Mouse (Mus musculus): ENCODE results near the gene Slc25a20. TPM values are rescaled to one million over a fixed set of nuclear protein-coding genes. Genes with fewer than 3 reads are reported as not detected.

Gene Slc25a20
- polyA plus RNA-seq (2014; fragmentation: Illumina TruSeq; extraction: RNeasy Lipid Tissue Mini Kit (QIAGEN cat#74804); ENCODE audit: low read depth, low replicate concordance), result 111 TPM

DNA sequence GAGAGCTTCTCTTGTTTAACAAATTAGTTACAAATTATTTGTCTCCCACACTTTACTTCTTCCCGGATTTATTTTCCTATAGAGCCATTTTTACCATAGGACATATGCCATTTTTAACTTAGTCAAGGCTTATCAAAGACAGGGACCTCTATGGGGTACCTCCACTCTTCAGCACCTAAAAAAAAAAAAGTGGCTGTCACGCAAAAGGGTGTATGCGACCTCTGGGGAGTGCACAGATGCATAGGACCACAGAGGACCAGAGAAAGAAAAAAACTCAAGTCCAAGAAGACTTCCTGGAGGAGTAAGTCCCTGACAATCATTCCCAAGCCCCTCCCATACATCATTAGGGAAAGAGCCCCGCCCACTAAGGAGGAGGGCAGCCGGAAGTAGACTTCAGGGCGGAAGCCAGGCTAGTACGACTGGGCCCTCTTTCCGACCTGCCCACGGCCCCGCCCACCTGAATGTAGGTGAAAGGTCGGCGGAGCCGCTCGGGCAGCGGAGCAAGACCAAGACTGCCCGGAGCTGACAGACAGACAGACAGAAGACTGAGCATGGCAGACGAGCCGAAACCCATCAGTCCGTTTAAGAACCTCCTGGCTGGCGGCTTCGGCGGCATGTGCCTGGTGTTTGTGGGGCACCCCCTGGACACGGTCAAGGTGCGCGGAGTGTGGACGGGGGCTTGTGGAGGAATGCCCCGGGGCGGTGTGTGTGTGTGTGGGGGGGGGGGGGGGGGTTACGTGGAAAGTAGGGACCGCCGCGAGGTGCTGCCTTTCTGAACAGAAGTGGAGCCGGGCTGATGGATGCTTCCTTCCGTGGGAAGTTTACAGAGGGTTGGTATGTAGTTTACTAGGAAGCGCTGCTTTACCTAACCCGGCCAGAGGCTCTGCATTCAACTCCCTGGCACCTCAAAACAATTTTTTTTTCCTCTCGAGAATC, at the start of gene Slc25a20:
Gene Slc25a20, plus strand, starts transcription at position 412 of the 936 bp plus-strand sequence.

DNA sequence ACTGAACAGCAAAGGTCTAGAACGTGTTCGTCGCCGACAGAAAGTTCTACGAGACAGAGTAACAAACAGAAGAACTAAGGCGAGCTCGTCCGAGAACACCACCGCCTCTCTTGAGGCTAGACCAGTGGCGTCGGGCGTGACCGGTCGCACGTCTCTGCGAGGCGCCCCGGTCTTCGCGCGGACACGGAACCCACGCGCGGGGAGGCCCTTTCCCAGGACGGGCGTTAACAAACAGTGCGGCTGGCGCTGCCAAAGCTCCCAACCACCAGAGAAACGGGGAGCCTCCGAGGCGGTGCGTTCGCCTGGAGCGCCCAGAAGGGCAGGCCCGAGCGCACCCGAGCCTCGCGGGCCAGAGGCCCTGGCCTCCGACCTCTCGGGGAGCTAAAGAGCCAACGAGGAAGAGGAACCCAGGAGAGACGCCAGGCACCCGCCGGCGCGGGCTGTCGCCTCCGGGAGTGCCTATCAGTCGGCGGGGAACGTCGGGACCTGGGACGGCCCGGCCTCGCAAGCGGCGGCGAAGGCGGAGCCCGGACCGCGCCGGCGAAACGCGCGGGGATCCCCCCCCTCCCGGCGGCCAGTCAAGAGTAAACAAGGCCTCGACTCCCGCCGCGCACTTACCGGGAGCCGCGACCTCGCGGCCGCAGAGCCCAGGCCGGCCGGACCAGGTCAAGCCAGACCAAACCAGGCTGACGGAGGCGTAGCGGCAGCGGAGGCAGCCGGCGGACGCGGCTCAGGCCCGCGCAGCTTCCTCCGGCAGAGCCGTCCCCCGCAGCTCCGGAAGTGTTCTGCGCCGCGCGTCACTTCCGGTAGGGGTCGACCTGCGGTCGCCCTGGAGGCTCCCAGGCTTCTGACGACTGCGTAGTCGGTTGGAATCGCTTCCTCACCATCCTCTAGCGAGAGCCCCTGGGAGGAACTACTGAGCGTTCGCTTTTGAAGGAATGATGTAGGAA, 13.0 kb upstream of the Slc25a20 start, which contains the start of gene Arih2:
Gene Arih2, minus strand, starts transcription at position 776 of the 950 bp plus-strand sequence.

DNA sequence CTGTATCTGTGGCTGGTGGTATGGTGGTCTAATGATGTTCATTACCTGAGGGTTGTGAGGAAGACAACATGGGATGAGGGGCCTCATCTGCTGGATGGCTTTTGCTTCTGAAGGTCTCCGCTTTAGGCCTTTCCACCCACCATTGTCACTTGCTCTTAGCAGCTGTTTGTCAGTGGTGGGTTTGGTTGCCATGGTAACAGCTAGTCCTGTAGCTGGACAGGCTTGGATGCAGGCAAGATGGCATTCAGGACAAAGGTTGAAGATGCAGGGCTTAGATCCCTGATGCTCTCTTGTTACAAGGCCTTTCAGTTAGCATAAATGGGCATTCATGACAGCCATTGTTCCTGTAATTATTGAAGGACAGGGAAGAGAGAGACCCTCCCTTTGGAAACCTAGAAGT, 27.2 kb downstream of the Slc25a20 start, which contains the start of gene Prkar2a:
Gene Prkar2a, plus strand, starts transcription at position 209 of the 400 bp plus-strand sequence.

Other genes starting within 250 kb of the Slc25a20 start
- gene Ccdc36, start 233.6 kb upstream of the Slc25a20 start, polyA plus RNA-seq (2014; fragmentation: Illumina TruSeq; extraction: RNeasy Lipid Tissue Mini Kit (QIAGEN cat#74804); ENCODE audit: low read depth, low replicate concordance), result not detected
- gene BC048562, start 225.6 kb upstream of the Slc25a20 start, polyA plus RNA-seq (2014; fragmentation: Illumina TruSeq; extraction: RNeasy Lipid Tissue Mini Kit (QIAGEN cat#74804); ENCODE audit: low read depth, low replicate concordance), result not detected
- 6.2 TPM for gene Ccdc71, start 201.6 kb upstream of the Slc25a20 start, polyA plus RNA-seq (2014; fragmentation: Illumina TruSeq; extraction: RNeasy Lipid Tissue Mini Kit (QIAGEN cat#74804); ENCODE audit: low read depth, low replicate concordance)
- 1.5 TPM for gene Klhdc8b, start 200.5 kb upstream of the Slc25a20 start, polyA plus RNA-seq (2014; fragmentation: Illumina TruSeq; extraction: RNeasy Lipid Tissue Mini Kit (QIAGEN cat#74804); ENCODE audit: low read depth, low replicate concordance)
- 6.8 TPM for gene Lamb2, start 182.4 kb upstream of the Slc25a20 start, polyA plus RNA-seq (2014; fragmentation: Illumina TruSeq; extraction: RNeasy Lipid Tissue Mini Kit (QIAGEN cat#74804); ENCODE audit: low read depth, low replicate concordance)
- 18.4 TPM for gene Usp19, start 171.5 kb upstream of the Slc25a20 start, polyA plus RNA-seq (2014; fragmentation: Illumina TruSeq; extraction: RNeasy Lipid Tissue Mini Kit (QIAGEN cat#74804); ENCODE audit: low read depth, low replicate concordance)
- gene Qars, start 154.4 kb upstream of the Slc25a20 start, polyA plus RNA-seq (2014; fragmentation: Illumina TruSeq; extraction: RNeasy Lipid Tissue Mini Kit (QIAGEN cat#74804); ENCODE audit: low read depth, low replicate concordance), result 95.6 TPM
- 57.8 TPM for gene Qrich1, start 145.3 kb upstream of the Slc25a20 start, polyA plus RNA-seq (2014; fragmentation: Illumina TruSeq; extraction: RNeasy Lipid Tissue Mini Kit (QIAGEN cat#74804); ENCODE audit: low read depth, low replicate concordance)
- gene Impdh2, start 101.8 kb upstream of the Slc25a20 start, polyA plus RNA-seq (2014; fragmentation: Illumina TruSeq; extraction: RNeasy Lipid Tissue Mini Kit (QIAGEN cat#74804); ENCODE audit: low read depth, low replicate concordance), result 26.3 TPM
- 4.5 TPM for gene Ndufaf3, start 94.7 kb upstream of the Slc25a20 start, polyA plus RNA-seq (2014; fragmentation: Illumina TruSeq; extraction: RNeasy Lipid Tissue Mini Kit (QIAGEN cat#74804); ENCODE audit: low read depth, low replicate concordance)
- gene Dalrd3, start 92.2 kb upstream of the Slc25a20 start, polyA plus RNA-seq (2014; fragmentation: Illumina TruSeq; extraction: RNeasy Lipid Tissue Mini Kit (QIAGEN cat#74804); ENCODE audit: low read depth, low replicate concordance), result 2.9 TPM
- gene Wdr6, start 83.3 kb upstream of the Slc25a20 start, polyA plus RNA-seq (2014; fragmentation: Illumina TruSeq; extraction: RNeasy Lipid Tissue Mini Kit (QIAGEN cat#74804); ENCODE audit: low read depth, low replicate concordance), result 6.2 TPM
- not detected for gene P4htm, start 64.4 kb upstream of the Slc25a20 start, polyA plus RNA-seq (2014; fragmentation: Illumina TruSeq; extraction: RNeasy Lipid Tissue Mini Kit (QIAGEN cat#74804); ENCODE audit: low read depth, low replicate concordance)
- gene Arih2, start 12.7 kb upstream of the Slc25a20 start, polyA plus RNA-seq (2014; fragmentation: Illumina TruSeq; extraction: RNeasy Lipid Tissue Mini Kit (QIAGEN cat#74804); ENCODE audit: low read depth, low replicate concordance), result 58.1 TPM
- 111 TPM for gene Prkar2a, start 27.2 kb downstream of the Slc25a20 start, polyA plus RNA-seq (2014; fragmentation: Illumina TruSeq; extraction: RNeasy Lipid Tissue Mini Kit (QIAGEN cat#74804); ENCODE audit: low read depth, low replicate concordance)
- 183 TPM for gene Ip6k2, start 121.7 kb downstream of the Slc25a20 start, polyA plus RNA-seq (2014; fragmentation: Illumina TruSeq; extraction: RNeasy Lipid Tissue Mini Kit (QIAGEN cat#74804); ENCODE audit: low read depth, low replicate concordance)
- gene Nckipsd, start 146.3 kb downstream of the Slc25a20 start, polyA plus RNA-seq (2014; fragmentation: Illumina TruSeq; extraction: RNeasy Lipid Tissue Mini Kit (QIAGEN cat#74804); ENCODE audit: low read depth, low replicate concordance), result 0.47 TPM
- 0.17 TPM for gene Celsr3, start 164.2 kb downstream of the Slc25a20 start, polyA plus RNA-seq (2014; fragmentation: Illumina TruSeq; extraction: RNeasy Lipid Tissue Mini Kit (QIAGEN cat#74804); ENCODE audit: low read depth, low replicate concordance)
- gene Slc26a6, start 191.2 kb downstream of the Slc25a20 start, polyA plus RNA-seq (2014; fragmentation: Illumina TruSeq; extraction: RNeasy Lipid Tissue Mini Kit (QIAGEN cat#74804); ENCODE audit: low read depth, low replicate concordance), result not detected